Mouse (Mus musculus) WW6 (cell line): ENCODE measurements around the gene 1700025F22Rik.
"Not testable (repeated sequence)": the region's sequence is repeated elsewhere in the genome, so short reads cannot be mapped to it uniquely, and the experiment has no call there.

Source experiments
- DNase-seq: peaks from one replicate; pipeline ENCODE4 v3.0.0-alpha.2; 2013; ENCODE audit warnings: low read depth, low spot score

The 1700025F22Rik gene

GRCm38 (mm10) chr19:11165172-11165571 lies at the start of gene 1700025F22Rik:
Gene 1700025F22Rik, minus strand, starts transcription at chr19:11165320.
- no peak for DNase-seq

- no peak for DNase-seq
Observed at GRCm38 (mm10) chr19:11196546-11196945, 31.4 kb upstream of the 1700025F22Rik start, which contains the start of gene Ms4a13. Gene Ms4a13, minus strand, starts transcription at chr19:11196737.

- DNase-seq = no peak
Observed at GRCm38 (mm10) chr19:11192552-11192951, 27.4 kb upstream of the 1700025F22Rik start.

GRCm38 (mm10) chr19:11184121-11184520 lies 19.0 kb upstream of the 1700025F22Rik start:
- DNase-seq = no peak

GRCm38 (mm10) chr19:11177464-11177863 lies 12.3 kb upstream of the 1700025F22Rik start:
- no peak for DNase-seq

GRCm38 (mm10) chr19:11157890-11158289 lies 7.2 kb downstream of the 1700025F22Rik start:
- not testable (repeated sequence) for DNase-seq

GRCm38 (mm10) chr19:11135336-11135735 lies 29.8 kb downstream of the 1700025F22Rik start:
- DNase-seq = no peak

- DNase-seq = no peak
Observed at GRCm38 (mm10) chr19:11134852-11135251, 30.3 kb downstream of the 1700025F22Rik start.

GRCm38 (mm10) chr19:11130776-11131175 lies 34.3 kb downstream of the 1700025F22Rik start, which contains the start of gene 1700017D01Rik:
Gene 1700017D01Rik, minus strand, starts transcription at chr19:11130876.
- not testable (repeated sequence) for DNase-seq

GRCm38 (mm10) chr19:11129702-11130101 lies 35.4 kb downstream of the 1700025F22Rik start:
- no peak for DNase-seq

- not testable (repeated sequence) for DNase-seq
Observed at GRCm38 (mm10) chr19:11121016-11121420, 44.1 kb downstream of the 1700025F22Rik start.

GRCm38 (mm10) chr19:11119338-11119737 lies 45.8 kb downstream of the 1700025F22Rik start:
- no peak for DNase-seq

- DNase-seq = no peak
Observed at GRCm38 (mm10) chr19:11107746-11108145, 57.4 kb downstream of the 1700025F22Rik start.

- DNase-seq = no peak
Observed at GRCm38 (mm10) chr19:11101880-11102279, 63.2 kb downstream of the 1700025F22Rik start.

- DNase-seq = no peak
Observed at GRCm38 (mm10) chr19:11098401-11098800, 66.7 kb downstream of the 1700025F22Rik start.

GRCm38 (mm10) chr19:11092131-11092530 lies 73.0 kb downstream of the 1700025F22Rik start:
- DNase-seq = not testable (repeated sequence)
